Mouse (Mus musculus) heart, embryonic 14.5 days (tissue): Measurements from ENCODE around the gene Mras. TPM values are rescaled to one million over a fixed set of nuclear protein-coding genes. Genes with fewer than 3 reads are reported as not detected.

Source experiments
- ATAC-seq: fragments of 200-750 bp; cut with Nextera tagmentation; 2 replicates; pipeline ENCODE4 v1.8.0; 2017; ENCODE audit warnings: low read depth, moderate TSS enrichment; ENCODE audit not compliant: insufficient number of reproducible peaks, insufficient read depth, low FRiP score
- H3K27ac ChIP-seq, 2 experiments: fragments of 200-500 bp in 1 of 2; fragments of 300-500 bp in 1 of 2; sonication (generic) in 1 of 2; replicated peaks in 1 of 2; 2 replicates each; pipeline ENCODE4 v1.5.1; 2012 to 2014; ENCODE audit warnings: low read depth in 2 of 2, low read length in 2 of 2, control low read depth in 1 of 2, mild to moderate bottlenecking in 1 of 2, mixed read lengths in 1 of 2; ENCODE audit not compliant: control insufficient read depth in 1 of 2, insufficient read depth in 1 of 2
- H3K27me3 ChIP-seq: fragments of 300-500 bp; sonication (generic); 2 replicates; pipeline ENCODE4 v1.6.1; 2014; ENCODE audit warnings: mild to moderate bottlenecking, low read length, control low read depth; ENCODE audit not compliant: control insufficient read depth, insufficient read depth
- H3K36me3 ChIP-seq: fragments of 300-500 bp; sonication (generic); 2 replicates; pipeline ENCODE4 v1.6.1; 2014; ENCODE audit warnings: mild to moderate bottlenecking, control low read depth, low read length, mixed read lengths; ENCODE audit not compliant: control insufficient read depth, insufficient read depth
- H3K4me1 ChIP-seq, 2 experiments: fragments of 200-500 bp in 1 of 2; fragments of 300-500 bp in 1 of 2; sonication (generic) in 1 of 2; 2 replicates each; pipeline ENCODE4 v1.6.1; 2012 to 2014; ENCODE audit warnings: low read length in 2 of 2, control low read depth in 1 of 2, mixed read lengths in 1 of 2; ENCODE audit not compliant: control insufficient read depth in 2 of 2, insufficient read depth in 2 of 2
- H3K4me2 ChIP-seq: fragments of 300-500 bp; sonication (generic); 2 replicates; pipeline ENCODE4 v1.6.1; 2014; ENCODE audit warnings: mild to moderate bottlenecking, low read length
- H3K4me3 ChIP-seq, 2 experiments: fragments of 200-500 bp in 1 of 2; fragments of 300-500 bp in 1 of 2; sonication (generic) in 1 of 2; 2 replicates each; pipeline ENCODE4 v1.5.1; 2012 to 2014; ENCODE audit warnings: low read length in 2 of 2, mild to moderate bottlenecking in 2 of 2, control low read depth in 1 of 2, low read depth in 1 of 2, moderate library complexity in 1 of 2; ENCODE audit not compliant: control insufficient read depth in 1 of 2, insufficient read depth in 1 of 2
- H3K9ac ChIP-seq: fragments of 300-500 bp; sonication (generic); 2 replicates; pipeline ENCODE4 v1.6.1; 2014; ENCODE audit warnings: mild to moderate bottlenecking, low read length
- H3K9me3 ChIP-seq: fragments of 300-500 bp; sonication (generic); 2 replicates; pipeline ENCODE4 v1.6.1; 2016; ENCODE audit warnings: low read length, control low read depth; ENCODE audit not compliant: control insufficient read depth
- WGBS: fragments of 180-500 bp; shearing (Covaris S2); extraction: QIAGEN DNeasy Blood & Tissue Kit; methylation state at CpG from one replicate; pipeline ENCODE4 v1.1.7; 2014; 5-methylcytosine and 5-hydroxymethylcytosine counted together
- polyA plus RNA-seq: library from polyadenylated mRNA; unstranded; fragments of >200 nt; fragmentation: Nextera tagmentation; extraction: Ambion mirVana; gene quantifications from 2 replicates; pipeline ENCODE4 v1.2.1, GENCODE M21; 2014

The Mras gene
- polyA plus RNA-seq, 1 experiment from 2014 or later = 12.4 TPM

GRCm38 (mm10) chr9:99421914-99422313 lies 15.3 kb downstream of the Mras start:
- ATAC-seq = no peak
- H3K9ac ChIP-seq = no peak overlapping the region
- no peak overlapping the region for H3K4me2 ChIP-seq
- peaks cover 0 to 5% of the 10 kb centered on the region in 2 experiments; a peak in 1 of 4 replicates for H3K4me1 ChIP-seq
- 68% methylated on average over 3 of the region's 3 CpGs for WGBS
- H3K4me3 ChIP-seq = no peak overlapping the region
- no peak overlapping the region for H3K27ac ChIP-seq
- no peaks in the 10 kb centered on the region for H3K9me3 ChIP-seq
- H3K27me3 ChIP-seq = no peaks in the 10 kb centered on the region
- no peaks in the 10 kb centered on the region for H3K36me3 ChIP-seq

DNA sequence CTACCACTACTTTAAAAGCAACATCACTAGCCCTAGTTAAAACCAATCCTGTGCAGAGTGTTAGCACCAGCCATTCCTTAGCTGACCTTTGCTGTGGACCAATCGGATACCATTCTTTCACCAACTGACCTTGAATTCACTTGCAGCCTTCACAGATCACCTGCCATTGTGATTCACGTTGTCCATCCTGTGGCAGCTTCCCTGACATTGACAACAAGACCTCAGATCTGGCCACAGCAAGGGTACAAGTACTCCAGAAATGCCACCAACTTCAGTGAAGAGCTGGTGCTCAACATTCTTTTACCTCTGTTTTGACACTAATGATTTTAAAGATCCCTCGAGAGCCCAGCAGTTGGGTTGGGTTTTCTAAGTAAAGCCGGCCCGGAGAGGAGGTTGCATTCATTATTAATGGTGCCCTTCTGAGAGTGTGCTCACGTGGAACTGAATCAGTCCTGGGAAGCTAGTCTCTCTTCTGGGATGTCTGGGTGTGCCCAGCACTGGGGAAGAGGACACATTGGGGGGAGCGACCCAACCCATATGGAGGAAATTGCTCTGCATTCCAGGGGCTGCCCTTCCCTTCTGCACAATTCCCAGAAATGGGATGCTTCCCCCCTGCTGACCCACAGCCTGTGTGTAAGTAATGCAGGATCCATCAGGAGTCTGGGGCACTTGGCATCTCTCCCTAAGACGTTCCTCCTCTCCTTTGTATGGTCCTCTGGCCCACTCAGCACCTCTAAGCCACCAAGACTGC lies 17.1 kb downstream of the Mras start:
- H3K4me3 ChIP-seq = no peak overlapping the region
- no peak overlapping the region for H3K27ac ChIP-seq
- no peak for ATAC-seq
- H3K9ac ChIP-seq = no peak overlapping the region
- H3K4me1 ChIP-seq = peaks cover 0 to 4% of the 10 kb centered on the region in 2 experiments; a peak in 1 of 4 replicates
- H3K27me3 ChIP-seq = no peaks in the 10 kb centered on the region
- 75% methylated on average over 8 of the region's 8 CpGs for WGBS
- H3K9me3 ChIP-seq = no peaks in the 10 kb centered on the region
- no peak overlapping the region for H3K4me2 ChIP-seq
- H3K36me3 ChIP-seq = no peaks in the 10 kb centered on the region

DNA sequence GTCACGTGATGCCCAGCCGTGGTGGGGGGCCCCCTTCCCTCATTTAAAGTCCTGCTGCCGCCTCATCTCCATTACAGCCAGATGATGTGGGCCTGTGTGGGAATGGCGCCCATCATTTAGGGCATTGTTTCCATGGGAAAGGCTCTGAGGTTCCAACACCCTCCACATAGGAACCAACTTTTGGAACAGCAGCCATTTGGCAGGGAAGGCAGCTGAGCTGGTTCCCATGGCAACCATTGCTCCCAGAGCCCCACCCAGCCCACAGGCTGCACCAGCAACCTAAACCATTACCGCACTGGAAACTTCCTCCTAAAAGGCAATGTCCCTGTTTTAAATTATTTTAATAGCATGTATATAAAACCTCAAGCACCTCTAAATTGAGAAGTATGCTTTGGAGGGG lies 18.8 kb downstream of the Mras start:
- no peaks in the 10 kb centered on the region for H3K27me3 ChIP-seq
- no peaks in the 10 kb centered on the region for H3K9me3 ChIP-seq
- no peak overlapping the region for H3K9ac ChIP-seq
- no peaks in the 10 kb centered on the region for H3K36me3 ChIP-seq
- WGBS = 81% methylated on average over 5 of the region's 5 CpGs
- H3K4me1 ChIP-seq = peaks cover 0 to 4% of the 10 kb centered on the region in 2 experiments; a peak in 1 of 4 replicates
- H3K27ac ChIP-seq = no peak overlapping the region
- no peak overlapping the region for H3K4me3 ChIP-seq
- H3K4me2 ChIP-seq = no peak overlapping the region
- no peak for ATAC-seq

GRCm38 (mm10) chr9:99417288-99417846 lies 19.8 kb downstream of the Mras start:
- WGBS = 57% methylated on average over 4 of the region's 4 CpGs
- Histone ChIP-seq H3K36me3 (no peaks in the 10 kb centered on the region), H3K4me3 (no peak overlapping the region), H3K9ac (no peak overlapping the region), H3K27ac (no peak overlapping the region), H3K27me3 (no peaks in the 10 kb centered on the region), H3K9me3 (no peaks in the 10 kb centered on the region), H3K4me2 (no peak overlapping the region), H3K4me1 (peaks cover 0 to 4% of the 10 kb centered on the region in 2 experiments; a peak in 1 of 4 replicates)
- ATAC-seq = no peak

GRCm38 (mm10) chr9:99416809-99417208 lies 20.4 kb downstream of the Mras start:
- Histone ChIP-seq H3K4me2 (no peak overlapping the region), H3K27me3 (no peaks in the 10 kb centered on the region), H3K9me3 (no peaks in the 10 kb centered on the region), H3K4me3 (no peak overlapping the region), H3K27ac (no peak overlapping the region), H3K4me1 (peaks cover 3 to 4% of the 10 kb centered on the region in 2 experiments; a peak in 2 of 4 replicates), H3K36me3 (no peaks in the 10 kb centered on the region), H3K9ac (no peak overlapping the region)
- no peak for ATAC-seq
- 87% methylated on average over 3 of the region's 3 CpGs for whole genome bisulfite sequencing

DNA sequence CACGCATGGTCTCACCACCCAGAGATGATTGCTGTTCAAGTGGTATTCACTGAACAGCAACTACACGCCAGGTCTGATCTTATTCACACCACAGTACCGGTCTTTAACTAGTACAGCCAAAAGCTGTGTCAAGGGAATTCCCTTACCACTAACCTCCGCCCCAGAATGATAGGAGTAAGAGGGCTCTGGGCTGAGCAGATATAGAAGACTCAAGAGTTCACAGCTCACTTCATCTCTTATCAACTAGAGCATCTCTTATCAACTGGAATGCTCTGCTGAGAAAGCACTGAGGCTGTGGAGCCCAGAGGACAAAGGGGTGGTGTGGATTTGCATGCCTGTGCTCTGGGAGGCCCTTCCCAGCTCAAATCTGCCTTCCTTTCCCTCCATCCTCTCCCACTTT lies 25.4 kb downstream of the Mras start:
- no peak overlapping the region for H3K9ac ChIP-seq
- no peaks in the 10 kb centered on the region for H3K36me3 ChIP-seq
- ATAC-seq = no peak
- H3K27me3 ChIP-seq = no peaks in the 10 kb centered on the region
- H3K4me2 ChIP-seq = no peak overlapping the region
- H3K4me3 ChIP-seq = no peak overlapping the region
- WGBS = 60% methylated on average over 4 of the region's 4 CpGs
- H3K4me1 ChIP-seq = peaks cover 4% of the 10 kb centered on the region in 2 experiments; a peak in 2 of 4 replicates
- no peak overlapping the region for H3K27ac ChIP-seq
- no peaks in the 10 kb centered on the region for H3K9me3 ChIP-seq

- H3K4me2 ChIP-seq = no peak overlapping the region
- no peaks in the 10 kb centered on the region for H3K9me3 ChIP-seq
- no peak overlapping the region for H3K9ac ChIP-seq
- H3K36me3 ChIP-seq = no peaks in the 10 kb centered on the region
- no peak overlapping the region for H3K4me3 ChIP-seq
- no peaks in the 10 kb centered on the region for H3K27me3 ChIP-seq
- no peak for ATAC-seq
- 88% methylated on average over 5 of the region's 5 CpGs for WGBS
- H3K27ac ChIP-seq = no peak overlapping the region
- H3K4me1 ChIP-seq = peaks cover 4% of the 10 kb centered on the region in 2 experiments; a peak in 2 of 4 replicates
These were observed 26.1 kb downstream of the Mras start for GRCm38 (mm10) chr9:99411093-99411492.
